Mouse (Mus musculus) adipocyte (in vitro differentiated cells): ENCODE results near the gene Agbl5.

Experiments used
- DNase-seq: peaks from one replicate; pipeline ENCODE4 v3.0.0-alpha.2; 2016; ENCODE audit warnings: low spot score

Gene Agbl5

GRCm38 (mm10) chr5:30952551-30952950, 64.1 kb downstream of the Agbl5 start:
- no peak for DNase-seq

- no peak for DNase-seq
These were observed 65.6 kb downstream of the Agbl5 start for GRCm38 (mm10) chr5:30954065-30954464.

- no peak for DNase-seq
These were observed 66.1 kb downstream of the Agbl5 start for GRCm38 (mm10) chr5:30954556-30954955.

- no peak for DNase-seq
These were observed 67.3 kb downstream of the Agbl5 start for GRCm38 (mm10) chr5:30955751-30956150.
